Mouse (Mus musculus) erythroblast, embryonic 14.5 days (primary cell): ENCODE measurements around the gene Zfhx3.

Experiments used
- GATA1 ChIP-seq: IDR thresholded peaks from 2 replicates; pipeline ENCODE4 v1.6.1; 2012; ENCODE audit warnings: low read length, inconsistent platforms, mixed read lengths
- TAL1 ChIP-seq: IDR thresholded peaks from 3 replicates; pipeline ENCODE4 v1.6.1; 2012; ENCODE audit warnings: low read length, inconsistent platforms, mixed read lengths

- TF ChIP-seq TAL1 (no peak), GATA1 (no peak)
Measured at GRCm38 (mm10) chr8:108566035-108566434, 623.6 kb downstream of the Zfhx3 start.
